Mouse (Mus musculus) limb, embryonic 14.5 days (tissue): ENCODE measurements around the gene Borcs5. TPM values are rescaled to one million over a fixed set of nuclear protein-coding genes. Genes with fewer than 3 reads are reported as not detected.

Experiments
- ATAC-seq: fragments of 200-750 bp; cut with Nextera tagmentation; 2 replicates; pipeline ENCODE4 v1.8.0; 2017; ENCODE audit warnings: low read depth, moderate number of reproducible peaks, moderate TSS enrichment; ENCODE audit not compliant: low FRiP score
- DNase-seq: peaks from one replicate; pipeline ENCODE4 v3.0.0-alpha.2; 2015; ENCODE audit warnings: low spot score
- H3K27ac ChIP-seq: fragments of 300-500 bp; sonication (generic); replicated peaks from 2 replicates; pipeline ENCODE4 v1.5.1; 2014; ENCODE audit warnings: low read depth, mild to moderate bottlenecking, low read length, moderate library complexity, mixed read lengths
- H3K27me3 ChIP-seq: fragments of 300-500 bp; sonication (generic); 2 replicates; pipeline ENCODE4 v1.6.1; 2014; ENCODE audit warnings: low read length, mixed read lengths; ENCODE audit not compliant: control insufficient read depth, insufficient read depth
- H3K36me3 ChIP-seq: fragments of 300-500 bp; sonication (generic); 2 replicates; pipeline ENCODE4 v1.6.1; 2014; ENCODE audit warnings: mild to moderate bottlenecking, low read length, moderate library complexity, mixed read lengths; ENCODE audit not compliant: control insufficient read depth, insufficient read depth
- H3K4me1 ChIP-seq: fragments of 300-500 bp; sonication (generic); 2 replicates; pipeline ENCODE4 v1.6.1; 2014; ENCODE audit warnings: antibody characterized with exemption, low read length, mixed read lengths; ENCODE audit not compliant: control insufficient read depth, insufficient read depth
- H3K4me2 ChIP-seq: fragments of 300-500 bp; sonication (generic); replicated peaks from 2 replicates; pipeline ENCODE4 v1.6.1; 2014; ENCODE audit warnings: low read depth, mild to moderate bottlenecking, low read length, moderate library complexity; ENCODE audit not compliant: severe bottlenecking
- H3K4me3 ChIP-seq: fragments of 300-500 bp; sonication (generic); replicated peaks from 2 replicates; pipeline ENCODE4 v1.5.1; 2014; ENCODE audit warnings: low read length
- H3K9ac ChIP-seq: fragments of 300-500 bp; sonication (generic); 2 replicates; pipeline ENCODE4 v1.6.1; 2014; ENCODE audit warnings: mild to moderate bottlenecking, low read depth, low read length, moderate library complexity; ENCODE audit not compliant: severe bottlenecking
- H3K9me3 ChIP-seq: fragments of 300-500 bp; sonication (generic); 2 replicates; pipeline ENCODE4 v1.6.1; 2016; ENCODE audit warnings: low read length; ENCODE audit not compliant: control insufficient read depth
- POLR2A ChIP-seq: fragments of 200-500 bp; IDR thresholded peaks from 2 replicates; pipeline ENCODE4 v1.8.0; 2012; ENCODE audit warnings: inconsistent platforms, mild to moderate bottlenecking, moderate library complexity, borderline replicate concordance; ENCODE audit not compliant: insufficient read depth, insufficient read length; ENCODE audit errors: extremely low read depth
- WGBS: fragments of 180-500 bp; shearing (Covaris S2); extraction: QIAGEN DNeasy Blood & Tissue Kit; methylation state at CpG from one replicate; pipeline ENCODE4 v1.1.7; 2014; 5-methylcytosine and 5-hydroxymethylcytosine counted together
- polyA plus RNA-seq, 2 experiments: library from polyadenylated mRNA; depleted of rRNA in 1 of 2; stranded (reverse) in 1 of 2; unstranded in 1 of 2; fragments of >200 nt; fragmentation: Nextera tagmentation in 1 of 2; extraction: Ambion mirVana in 1 of 2; gene quantifications; 2 replicates each; pipeline versions ENCODE4 v1.2.1 to v1.2.3; 2012 to 2014

Borcs5 gene
- polyA plus RNA-seq, 2 experiments: 11.4 to 20.5 TPM

- Histone ChIP-seq H3K9ac (no peak overlapping the region), H3K27me3 (peaks cover 9% of the 10 kb centered on the region; the same call in 1 of the 2 replicates), H3K4me1 (0 out of 2 replicates have a peak, but pooled peaks cover 7% of the 10 kb centered on the region), H3K27ac (peak overlapping the region; percentile 9; the same call in 1 of the 2 replicates), H3K4me3 (no peak overlapping the region), H3K4me2 (no peak overlapping the region), H3K9me3 (no peaks in the 10 kb centered on the region), H3K36me3 (no peaks in the 10 kb centered on the region)
- TF ChIP-seq POLR2A: no peak
- 56% methylated on average over 9 of the region's 9 CpGs for WGBS
- DNase-seq (no peak), ATAC-seq (no peak)
Measured at GRCm38 (mm10) chr6:134630447-134630846, 8.9 kb upstream of the Borcs5 start.

- Histone ChIP-seq H3K36me3 (no peaks in the 10 kb centered on the region), H3K9ac (peak within 1 kb of the TSS; percentile 55), H3K4me3 (peak within 1 kb of the TSS; percentile 52), H3K27ac (no peak within 1 kb of the TSS), H3K4me2 (peak within 1 kb of the TSS; percentile 93), H3K9me3 (no peaks in the 10 kb centered on the region), H3K4me1 (0 out of 2 replicates have a peak, but pooled peaks cover 7% of the 10 kb centered on the region), H3K27me3 (peaks cover 9% of the 10 kb centered on the region; the same call in 1 of the 2 replicates)
- under 1% methylated on average over 45 of the region's 46 CpGs for WGBS
- no peak for TF ChIP-seq POLR2A
- no peak for ATAC-seq
- DNase-seq: no peak
Measured at GRCm38 (mm10) chr6:134631947-134632687, 7.2 kb upstream of the Borcs5 start, which contains the start of gene Mansc1. Gene Mansc1 (minus strand): TSS chr6:134632488.

GRCm38 (mm10) chr6:134632756-134633155 is 6.6 kb upstream of the Borcs5 start:
- DNase-seq (no peak), ATAC-seq (no peak)
- H3K9me3 ChIP-seq: no peaks in the 10 kb centered on the region
- 38% methylated on average over 5 of the region's 5 CpGs for WGBS
- H3K4me3 ChIP-seq: peak overlapping the region; percentile 52; the same call in 1 of the 2 replicates
- peaks cover 9% of the 10 kb centered on the region; the same call in 1 of the 2 replicates for H3K27me3 ChIP-seq
- TF ChIP-seq POLR2A: no peak
- H3K36me3 ChIP-seq: no peaks in the 10 kb centered on the region
- H3K4me1 ChIP-seq: 0 out of 2 replicates have a peak, but pooled peaks cover 7% of the 10 kb centered on the region
- H3K4me2 ChIP-seq: peak overlapping the region; percentile 93; the same call in 1 of the 2 replicates
- H3K27ac ChIP-seq: no peak overlapping the region
- no peak overlapping the region for H3K9ac ChIP-seq

GRCm38 (mm10) chr6:134633553-134633952 is 5.8 kb upstream of the Borcs5 start:
- Histone ChIP-seq H3K9ac (no peak overlapping the region), H3K27me3 (peaks cover 9% of the 10 kb centered on the region; the same call in 1 of the 2 replicates), H3K4me2 (no peak overlapping the region), H3K4me1 (0 out of 2 replicates have a peak, but pooled peaks cover 7% of the 10 kb centered on the region), H3K9me3 (no peaks in the 10 kb centered on the region), H3K27ac (no peak overlapping the region), H3K4me3 (no peak overlapping the region), H3K36me3 (no peaks in the 10 kb centered on the region)
- no peak for TF ChIP-seq POLR2A
- DNase-seq: no peak
- ATAC-seq: no peak
- 80% methylated on average over 8 of the region's 8 CpGs for WGBS

- TF ChIP-seq POLR2A: no peak
- DNase-seq: no peak
- peaks cover 9% of the 10 kb centered on the region; the same call in 1 of the 2 replicates for H3K27me3 ChIP-seq
Measured at GRCm38 (mm10) chr6:134636476-134636875, 2.8 kb upstream of the Borcs5 start.

More at GRCm38 (mm10) chr6:134636476-134636875, 2.8 kb upstream of the Borcs5 start:
- Histone ChIP-seq H3K27ac (no peak overlapping the region), H3K4me2 (no peak overlapping the region), H3K4me3 (no peak overlapping the region), H3K9ac (no peak overlapping the region), H3K4me1 (0 out of 2 replicates have a peak, but pooled peaks cover 7% of the 10 kb centered on the region), H3K36me3 (no peaks in the 10 kb centered on the region), H3K9me3 (no peaks in the 10 kb centered on the region)
- ATAC-seq: no peak
- WGBS: 50% methylated on average over 4 of the region's 4 CpGs
